Mouse (Mus musculus): Measurements from ENCODE around the gene C730034F03Rik. TPM values are rescaled to one million over a fixed set of nuclear protein-coding genes. Genes with fewer than 3 reads are reported as not detected.

Gene C730034F03Rik
- polyA plus RNA-seq (2014; fragmentation: Illumina TruSeq; extraction: RNeasy Lipid Tissue Mini Kit (QIAGEN cat#74804); ENCODE audit: low read depth, low replicate concordance): 1.8 TPM

DNA sequence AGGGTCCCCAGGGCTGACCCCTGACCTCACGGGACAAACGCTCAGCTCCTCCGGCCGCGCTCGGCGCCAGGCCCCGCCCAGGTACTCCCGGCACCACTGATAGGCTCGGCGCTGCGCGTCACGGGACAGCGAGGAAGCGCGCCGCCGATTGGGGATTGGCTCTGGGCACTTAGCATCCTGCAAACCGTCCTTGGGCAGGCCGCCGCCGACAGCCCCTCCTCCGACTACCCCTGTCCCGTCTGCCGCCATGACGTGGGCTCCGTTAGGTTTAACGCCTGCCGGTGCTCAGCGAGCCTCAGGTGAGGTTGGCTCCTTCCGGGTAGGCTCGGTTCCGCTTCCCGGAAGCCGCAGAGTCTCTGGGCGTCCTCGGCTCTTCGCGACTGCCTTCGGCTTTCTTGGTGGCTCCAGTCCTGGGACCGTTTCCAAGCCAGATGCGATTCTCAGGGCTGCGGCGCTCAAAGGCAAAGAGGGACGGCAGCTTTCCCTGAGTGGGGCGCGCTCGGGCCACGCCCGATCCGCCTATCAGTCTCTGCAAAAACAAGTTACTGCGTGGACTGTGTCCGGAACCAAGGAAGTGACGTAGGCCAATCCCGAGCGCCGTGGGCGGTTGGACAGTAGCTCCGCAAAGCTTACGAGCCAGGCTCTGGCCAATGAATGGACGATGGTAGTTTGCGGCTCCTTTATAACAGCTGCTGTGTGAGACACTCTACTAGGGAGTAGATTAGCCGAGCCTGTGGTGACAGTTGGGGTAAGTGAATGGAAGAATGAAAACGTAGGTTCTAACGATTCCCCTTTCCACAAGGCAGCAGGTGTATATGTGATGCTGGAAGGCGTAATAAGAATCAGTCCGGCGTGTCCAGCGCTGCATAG is at the start of gene C730034F03Rik, which contains the start of the genes Gm44502 and Chkb:
C730034F03Rik (plus strand) TSS at position 238 of the 870 bp plus-strand sequence.
Gm44502 (minus strand) TSS at position 345 of the 870 bp plus-strand sequence.
Chkb (minus strand) TSS at position 557 of the 870 bp plus-strand sequence.

DNA sequence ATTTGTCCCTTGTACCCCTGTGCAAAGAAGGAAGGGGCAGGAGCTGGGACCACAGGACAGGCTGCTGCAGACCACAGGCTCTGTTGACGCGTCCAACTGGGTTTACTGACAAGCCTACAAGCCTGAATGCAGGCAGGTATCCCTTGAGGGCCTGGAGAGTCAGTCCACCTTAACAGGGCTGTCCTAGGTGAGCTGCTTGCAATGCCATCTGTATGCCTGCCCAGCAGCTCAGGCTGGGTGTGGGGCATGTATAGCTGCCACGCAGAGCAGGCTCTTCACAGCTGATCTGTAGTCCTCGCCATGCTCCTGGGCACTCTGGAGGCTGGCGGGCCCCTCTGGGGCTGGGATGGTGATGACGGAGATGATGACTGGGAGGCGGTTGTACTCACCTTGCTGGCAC is 44.8 kb upstream of the C730034F03Rik start, which contains the start of gene Klhdc7b:
Klhdc7b (plus strand) TSS at position 301 of the 400 bp plus-strand sequence.

GRCm38 (mm10) chr15:89410118-89410517 is 19.3 kb upstream of the C730034F03Rik start, which contains the start of gene Syce3:
Syce3 (minus strand) TSS chr15:89410503.

GRCm38 (mm10) chr15:89425711-89426121 is 3.7 kb upstream of the C730034F03Rik start, which contains the start of gene Cpt1b:
Cpt1b (minus strand) TSS chr15:89425863.

GRCm38 (mm10) chr15:89453865-89454478 is 24.6 kb downstream of the C730034F03Rik start, which contains the start of gene Mapk8ip2:
Mapk8ip2 (plus strand) TSS chr15:89453913.

DNA sequence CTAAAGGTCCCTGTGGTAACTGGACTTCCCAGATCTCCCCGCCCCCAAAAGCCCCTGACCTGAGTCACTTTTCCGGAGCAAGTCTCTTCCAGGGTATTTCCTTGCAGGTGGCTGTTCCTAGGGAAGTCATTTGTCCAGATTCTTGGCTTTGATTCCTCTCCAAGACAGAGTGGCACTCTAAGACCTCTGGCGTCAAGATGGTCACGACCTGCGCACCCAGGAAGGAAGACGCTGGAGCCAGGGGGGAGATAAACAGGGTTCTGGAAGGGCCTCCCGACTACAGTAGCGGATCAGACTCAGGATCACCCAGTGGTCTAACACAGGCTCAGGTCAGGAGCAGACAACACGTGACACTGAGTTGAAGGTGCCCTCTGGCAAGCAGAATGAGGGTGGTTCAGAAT is 47.7 kb downstream of the C730034F03Rik start, which contains the start of gene Arsa:
Arsa (minus strand) TSS at position 335 of the 401 bp plus-strand sequence.

Other genes with a start within 250 kb of the C730034F03Rik start
- 81.6 TPM for gene Plxnb2, start 248.8 kb upstream of the C730034F03Rik start, polyA plus RNA-seq (2014; fragmentation: Illumina TruSeq; extraction: RNeasy Lipid Tissue Mini Kit (QIAGEN cat#74804); ENCODE audit: low read depth, low replicate concordance)
- 16.5 TPM for gene Dennd6b, start 233.1 kb upstream of the C730034F03Rik start, polyA plus RNA-seq (2014; fragmentation: Illumina TruSeq; extraction: RNeasy Lipid Tissue Mini Kit (QIAGEN cat#74804); ENCODE audit: low read depth, low replicate concordance)
- 49.4 TPM for gene Ppp6r2, start 218.0 kb upstream of the C730034F03Rik start, polyA plus RNA-seq (2014; fragmentation: Illumina TruSeq; extraction: RNeasy Lipid Tissue Mini Kit (QIAGEN cat#74804); ENCODE audit: low read depth, low replicate concordance)
- gene Sbf1, start 114.3 kb upstream of the C730034F03Rik start, polyA plus RNA-seq (2014; fragmentation: Illumina TruSeq; extraction: RNeasy Lipid Tissue Mini Kit (QIAGEN cat#74804); ENCODE audit: low read depth, low replicate concordance): 45.0 TPM
- gene Adm2, start 106.9 kb upstream of the C730034F03Rik start, polyA plus RNA-seq (2014; fragmentation: Illumina TruSeq; extraction: RNeasy Lipid Tissue Mini Kit (QIAGEN cat#74804); ENCODE audit: low read depth, low replicate concordance): not detected
- not detected for gene Miox, start 95.2 kb upstream of the C730034F03Rik start, polyA plus RNA-seq (2014; fragmentation: Illumina TruSeq; extraction: RNeasy Lipid Tissue Mini Kit (QIAGEN cat#74804); ENCODE audit: low read depth, low replicate concordance)
- 25.2 TPM for gene Lmf2, start 73.9 kb upstream of the C730034F03Rik start, polyA plus RNA-seq (2014; fragmentation: Illumina TruSeq; extraction: RNeasy Lipid Tissue Mini Kit (QIAGEN cat#74804); ENCODE audit: low read depth, low replicate concordance)
- 46.5 TPM for gene Ncaph2, start 73.9 kb upstream of the C730034F03Rik start, polyA plus RNA-seq (2014; fragmentation: Illumina TruSeq; extraction: RNeasy Lipid Tissue Mini Kit (QIAGEN cat#74804); ENCODE audit: low read depth, low replicate concordance)
- gene Sco2, start 55.7 kb upstream of the C730034F03Rik start, polyA plus RNA-seq (2014; fragmentation: Illumina TruSeq; extraction: RNeasy Lipid Tissue Mini Kit (QIAGEN cat#74804); ENCODE audit: low read depth, low replicate concordance): 23.0 TPM
- 0.86 TPM for gene Tymp, start 52.5 kb upstream of the C730034F03Rik start, polyA plus RNA-seq (2014; fragmentation: Illumina TruSeq; extraction: RNeasy Lipid Tissue Mini Kit (QIAGEN cat#74804); ENCODE audit: low read depth, low replicate concordance)
- gene Odf3b, start 50.3 kb upstream of the C730034F03Rik start, polyA plus RNA-seq (2014; fragmentation: Illumina TruSeq; extraction: RNeasy Lipid Tissue Mini Kit (QIAGEN cat#74804); ENCODE audit: low read depth, low replicate concordance): 2.5 TPM
- not detected for gene Klhdc7b, start 44.7 kb upstream of the C730034F03Rik start, polyA plus RNA-seq (2014; fragmentation: Illumina TruSeq; extraction: RNeasy Lipid Tissue Mini Kit (QIAGEN cat#74804); ENCODE audit: low read depth, low replicate concordance)
- gene Syce3, start 19.1 kb upstream of the C730034F03Rik start, polyA plus RNA-seq (2014; fragmentation: Illumina TruSeq; extraction: RNeasy Lipid Tissue Mini Kit (QIAGEN cat#74804); ENCODE audit: low read depth, low replicate concordance): not detected
- gene Cpt1b, start 3.7 kb upstream of the C730034F03Rik start, polyA plus RNA-seq (2014; fragmentation: Illumina TruSeq; extraction: RNeasy Lipid Tissue Mini Kit (QIAGEN cat#74804); ENCODE audit: low read depth, low replicate concordance): 568 TPM
- 1.3 TPM for gene Gm44502, start 107 bp downstream of the C730034F03Rik start, polyA plus RNA-seq (2014; fragmentation: Illumina TruSeq; extraction: RNeasy Lipid Tissue Mini Kit (QIAGEN cat#74804); ENCODE audit: low read depth, low replicate concordance)
- 106 TPM for gene Chkb, start 319 bp downstream of the C730034F03Rik start, polyA plus RNA-seq (2014; fragmentation: Illumina TruSeq; extraction: RNeasy Lipid Tissue Mini Kit (QIAGEN cat#74804); ENCODE audit: low read depth, low replicate concordance)
- 0.10 TPM for gene Mapk8ip2, start 24.3 kb downstream of the C730034F03Rik start, polyA plus RNA-seq (2014; fragmentation: Illumina TruSeq; extraction: RNeasy Lipid Tissue Mini Kit (QIAGEN cat#74804); ENCODE audit: low read depth, low replicate concordance)
- 13.2 TPM for gene Arsa, start 47.8 kb downstream of the C730034F03Rik start, polyA plus RNA-seq (2014; fragmentation: Illumina TruSeq; extraction: RNeasy Lipid Tissue Mini Kit (QIAGEN cat#74804); ENCODE audit: low read depth, low replicate concordance)
- gene Shank3, start 70.0 kb downstream of the C730034F03Rik start, polyA plus RNA-seq (2014; fragmentation: Illumina TruSeq; extraction: RNeasy Lipid Tissue Mini Kit (QIAGEN cat#74804); ENCODE audit: low read depth, low replicate concordance): 24.1 TPM
- not detected for gene Acr, start 138.7 kb downstream of the C730034F03Rik start, polyA plus RNA-seq (2014; fragmentation: Illumina TruSeq; extraction: RNeasy Lipid Tissue Mini Kit (QIAGEN cat#74804); ENCODE audit: low read depth, low replicate concordance)
- gene Rabl2, start 162.3 kb downstream of the C730034F03Rik start, polyA plus RNA-seq (2014; fragmentation: Illumina TruSeq; extraction: RNeasy Lipid Tissue Mini Kit (QIAGEN cat#74804); ENCODE audit: low read depth, low replicate concordance): 6.0 TPM